Mouse (Mus musculus) ES-E14 (cell line): Measurements from ENCODE around the gene Vsir.

Experiments used
- CHD2 ChIP-seq: IDR thresholded peaks from 2 replicates; pipeline ENCODE4 v1.6.1; 2014; ENCODE audit warnings: mild to moderate bottlenecking, low read depth, low read length, inconsistent platforms
- HCFC1 ChIP-seq: IDR thresholded peaks from 2 replicates; pipeline ENCODE4 v1.6.1; 2012; ENCODE audit warnings: low read length, inconsistent platforms, borderline replicate concordance; ENCODE audit not compliant: insufficient read depth
- MAFK ChIP-seq: IDR thresholded peaks from 2 replicates; pipeline ENCODE4 v1.6.1; 2014; ENCODE audit warnings: mild to moderate bottlenecking, low read depth, low read length, inconsistent platforms; ENCODE audit not compliant: insufficient read depth
- ZC3H11A ChIP-seq: IDR thresholded peaks from 2 replicates; pipeline ENCODE4 v1.6.1; 2012; ENCODE audit warnings: low read depth, mild to moderate bottlenecking, inconsistent platforms, low read length, borderline replicate concordance
- ZNF384 ChIP-seq: IDR thresholded peaks from 2 replicates; pipeline ENCODE4 v1.6.1; 2012; ENCODE audit warnings: low read depth, low read length, inconsistent platforms

- TF ChIP-seq ZC3H11A (no peak), CHD2 (no peak), HCFC1 (no peak), MAFK (no peak), ZNF384 (no peak)
Measured at GRCm38 (mm10) chr10:60400507-60401295, 54.0 kb downstream of the Vsir start.
